Mouse (Mus musculus): ENCODE results near the gene Wdr4.

GRCm38 (mm10) chr17:31520895-31521294 lies 1.1 kb upstream of the Wdr4 start:
- no peak for TF ChIP-seq CTCF (conservative IDR thresholded peaks at IDR 0.05; ENCODE audit: insufficient read depth, insufficient read length, low read depth, low read length)
- no peak for TF ChIP-seq POLR2A (IDR thresholded peaks at IDR 0.05; ENCODE audit: low read depth, low read length)

All from kidney, adult 2 months (tissue).